Mouse (Mus musculus) megakaryocyte progenitor cell, adult 5-6 weeks (primary cell): Measurements from ENCODE around the gene Tent5b. TPM values are rescaled to one million over a fixed set of nuclear protein-coding genes. Genes with fewer than 3 reads are reported as not detected.

Experiments used
- ATAC-seq: replicated peaks from 2 replicates; pipeline ENCODE4 v1.8.0; 2016; ENCODE audit warnings: mild to moderate bottlenecking, moderate TSS enrichment, inconsistent platforms; ENCODE audit not compliant: poor library complexity
- total RNA-seq, 2 experiments: library from RNA; stranded (forward) in 1 of 2; stranded (reverse) in 1 of 2; fragments of 157-497, 149-512 nt in 1 of 2; fragments of 200-1000 nt in 1 of 2; gene quantifications; 2 replicates each; pipeline versions ENCODE4 v1.2.3 to v1.2.4; 2015 to 2017

The Tent5b gene
- total RNA-seq, 2 experiments from 2014 or later: not detected

DNA sequence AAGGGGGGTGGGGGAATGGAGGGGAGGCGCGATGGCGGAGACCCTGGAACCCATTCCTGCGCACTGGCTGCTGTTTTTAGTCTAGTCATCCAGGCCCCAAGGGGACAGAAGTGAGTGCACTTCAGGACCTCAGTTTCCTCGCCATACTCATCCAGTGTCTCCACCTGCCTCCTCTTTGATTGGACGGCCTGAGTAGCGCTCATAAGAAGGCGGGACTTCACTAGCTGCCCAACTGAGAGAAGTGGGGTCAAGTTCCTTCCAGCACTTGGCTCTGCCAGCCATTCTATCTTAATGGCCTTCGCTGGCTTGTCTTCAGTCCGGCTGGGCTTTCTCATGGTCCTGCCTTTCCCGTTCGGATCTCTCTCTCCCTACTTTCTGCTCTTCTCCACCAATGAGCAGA is 10.8 kb upstream of the Tent5b start:
- ATAC-seq: no peak

DNA sequence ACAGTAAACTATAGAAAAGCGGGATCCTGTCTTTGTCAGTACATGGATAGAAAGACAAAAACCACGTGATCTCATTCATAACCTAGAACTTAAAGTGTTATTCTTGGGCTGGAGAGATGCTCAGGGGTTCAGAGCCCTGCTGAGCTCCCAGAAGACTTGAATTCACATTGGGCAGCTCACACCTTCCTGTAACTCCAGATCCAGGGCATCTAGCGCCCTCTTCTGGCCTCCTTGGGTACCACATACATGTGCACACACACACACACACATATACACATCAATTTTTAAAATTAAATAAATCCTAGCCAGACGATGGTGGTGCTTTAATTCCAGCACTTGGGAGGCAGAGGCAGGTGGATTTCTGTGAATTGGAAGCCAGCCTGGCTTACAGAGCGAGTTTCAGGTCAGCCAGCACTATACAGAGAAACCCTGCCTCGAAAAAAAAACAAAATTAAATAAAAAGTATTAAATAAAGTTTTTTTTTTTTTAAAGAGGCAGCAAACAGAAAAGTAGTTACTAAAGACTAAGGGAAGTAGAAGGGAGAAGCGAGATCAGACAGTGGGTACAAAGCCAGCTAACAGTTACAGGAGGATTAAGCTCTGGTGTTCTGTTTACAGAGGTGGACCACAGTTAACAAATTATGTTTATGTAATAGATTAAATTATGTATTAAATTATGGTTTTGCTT is 8.7 kb upstream of the Tent5b start:
- ATAC-seq: no peak

DNA sequence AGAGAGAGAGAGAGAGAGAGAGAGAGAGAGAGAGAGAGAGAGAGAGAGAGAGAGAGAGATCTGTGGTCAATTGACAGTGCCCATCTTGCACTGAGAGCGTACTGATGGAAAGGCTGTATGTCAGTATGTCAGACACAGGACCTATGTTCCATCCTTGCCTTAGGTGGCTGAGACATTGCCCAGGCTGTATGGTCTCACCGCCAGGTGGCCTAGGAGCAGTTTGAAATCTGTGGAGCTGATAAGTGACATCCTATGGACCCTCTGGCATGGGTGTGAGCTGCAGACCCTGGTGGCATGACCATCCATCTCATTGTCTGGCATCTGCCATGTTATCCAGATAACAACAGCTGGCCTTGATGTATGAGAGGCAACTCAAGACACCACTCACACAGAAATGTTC is 6.1 kb upstream of the Tent5b start:
- no peak for ATAC-seq

DNA sequence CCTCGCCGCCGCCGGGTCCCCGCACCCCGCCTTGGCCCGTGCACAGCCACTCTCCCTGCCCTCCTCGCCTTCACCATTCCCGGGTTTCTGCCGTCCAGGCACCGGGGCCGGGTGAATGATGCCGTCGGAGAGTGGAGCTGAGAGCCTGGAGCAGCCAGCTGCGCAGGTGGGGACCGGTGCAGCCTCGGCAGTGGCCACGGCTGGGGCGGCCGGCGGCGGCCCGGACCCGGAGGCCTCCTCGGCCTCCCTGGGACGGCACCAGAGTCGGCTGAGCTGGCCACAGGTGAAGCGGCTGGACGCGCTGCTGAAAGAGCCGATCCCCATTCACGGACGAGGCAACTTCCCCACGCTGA is 229 bp downstream of the Tent5b start:
- no peak for ATAC-seq

DNA sequence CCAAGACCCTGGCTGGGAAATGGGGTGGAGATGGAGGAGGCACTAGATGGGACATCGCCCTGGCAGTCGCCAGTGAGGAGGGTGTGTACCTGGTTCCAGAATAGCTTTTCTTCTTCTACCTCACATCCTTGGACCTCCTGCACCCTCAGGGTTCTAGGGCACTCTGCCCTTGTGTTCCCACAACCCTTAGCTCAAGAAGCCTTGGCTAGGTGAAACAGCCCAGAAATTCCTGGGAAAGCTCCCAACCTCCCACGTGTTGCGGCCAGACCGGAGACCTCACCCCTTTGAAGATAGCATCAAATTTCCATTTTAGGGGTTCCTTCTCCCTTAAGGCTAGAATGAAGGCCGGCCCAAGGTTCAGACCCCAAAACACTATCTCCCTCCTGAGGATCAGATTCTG is 822 bp downstream of the Tent5b start:
- ATAC-seq: no peak

DNA sequence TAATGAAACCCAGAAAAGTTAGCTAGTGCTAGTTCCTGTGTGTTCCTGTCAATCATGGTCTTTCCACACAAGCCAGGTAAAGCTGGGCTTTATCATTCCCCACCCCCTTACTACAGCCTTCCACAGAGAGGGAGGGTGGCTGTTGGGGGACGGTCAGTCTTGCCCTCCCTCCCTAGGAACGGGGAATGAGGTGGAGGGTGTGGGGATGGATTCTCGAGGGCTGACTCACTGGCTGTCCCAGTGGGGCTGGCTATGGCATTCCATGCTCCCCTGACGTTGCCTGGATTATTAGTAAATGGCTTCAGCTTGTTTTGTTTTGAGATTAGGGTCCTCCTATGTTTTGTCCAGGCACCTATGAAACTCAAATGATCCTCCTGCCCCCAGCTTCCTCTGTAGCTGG is 1.6 kb downstream of the Tent5b start:
- no peak for ATAC-seq

DNA sequence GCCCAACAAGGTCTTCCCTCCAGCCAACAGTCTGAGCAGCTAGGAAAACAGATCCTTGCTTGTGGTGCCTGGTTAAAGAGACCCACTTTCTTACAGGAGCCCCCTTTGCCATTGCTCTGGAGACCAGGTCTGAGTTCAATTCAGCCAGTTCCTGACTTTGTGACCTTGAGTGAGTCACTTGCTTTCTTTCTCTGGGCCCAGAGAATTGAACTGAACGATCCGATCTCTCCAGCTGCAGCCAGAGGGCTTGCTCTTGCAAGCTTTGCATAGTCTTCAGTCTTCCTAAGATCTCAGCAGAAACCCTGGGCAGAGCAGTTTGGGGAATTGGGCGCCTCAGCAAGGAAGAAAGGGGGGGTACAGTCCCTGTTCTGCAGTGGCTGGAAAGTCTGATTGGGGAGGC is 2.5 kb downstream of the Tent5b start:
- ATAC-seq: no peak

DNA sequence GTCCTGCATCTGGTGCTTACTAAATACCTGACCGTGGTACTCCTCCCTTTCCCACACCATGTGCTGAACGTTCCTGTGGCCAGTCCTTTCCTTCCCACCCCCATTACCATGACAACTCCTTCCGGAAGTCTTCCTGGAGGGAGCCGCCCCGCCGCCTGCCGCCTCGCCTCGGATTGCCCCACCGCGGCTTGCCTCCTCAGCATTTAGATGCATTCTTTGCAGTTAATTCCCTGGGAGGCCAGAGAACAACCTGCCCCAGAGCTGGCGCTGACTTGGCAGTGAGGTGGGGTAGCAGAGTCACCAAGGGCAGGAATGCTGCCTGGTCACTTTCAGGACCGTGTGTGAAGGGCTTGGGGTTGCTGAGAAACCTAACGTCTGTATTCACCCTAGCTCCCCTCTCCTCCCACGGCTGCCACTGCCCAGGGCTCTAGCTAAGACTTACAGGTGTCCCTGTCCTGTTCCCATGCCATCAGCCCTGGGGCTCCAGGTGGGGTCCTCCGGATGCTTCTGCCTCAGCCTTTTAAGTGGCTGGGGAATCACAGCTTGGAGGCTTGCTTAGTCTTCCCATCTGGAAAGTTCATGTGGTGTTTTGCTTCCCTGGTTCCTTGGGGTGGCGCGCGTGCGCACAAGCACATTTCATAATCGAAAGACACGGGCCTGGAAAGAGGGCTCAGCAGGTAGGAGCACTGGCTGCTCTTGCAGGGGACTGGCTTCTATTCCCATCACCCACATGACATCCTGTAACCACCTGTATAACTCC is 4.5 kb downstream of the Tent5b start:
- no peak for ATAC-seq

DNA sequence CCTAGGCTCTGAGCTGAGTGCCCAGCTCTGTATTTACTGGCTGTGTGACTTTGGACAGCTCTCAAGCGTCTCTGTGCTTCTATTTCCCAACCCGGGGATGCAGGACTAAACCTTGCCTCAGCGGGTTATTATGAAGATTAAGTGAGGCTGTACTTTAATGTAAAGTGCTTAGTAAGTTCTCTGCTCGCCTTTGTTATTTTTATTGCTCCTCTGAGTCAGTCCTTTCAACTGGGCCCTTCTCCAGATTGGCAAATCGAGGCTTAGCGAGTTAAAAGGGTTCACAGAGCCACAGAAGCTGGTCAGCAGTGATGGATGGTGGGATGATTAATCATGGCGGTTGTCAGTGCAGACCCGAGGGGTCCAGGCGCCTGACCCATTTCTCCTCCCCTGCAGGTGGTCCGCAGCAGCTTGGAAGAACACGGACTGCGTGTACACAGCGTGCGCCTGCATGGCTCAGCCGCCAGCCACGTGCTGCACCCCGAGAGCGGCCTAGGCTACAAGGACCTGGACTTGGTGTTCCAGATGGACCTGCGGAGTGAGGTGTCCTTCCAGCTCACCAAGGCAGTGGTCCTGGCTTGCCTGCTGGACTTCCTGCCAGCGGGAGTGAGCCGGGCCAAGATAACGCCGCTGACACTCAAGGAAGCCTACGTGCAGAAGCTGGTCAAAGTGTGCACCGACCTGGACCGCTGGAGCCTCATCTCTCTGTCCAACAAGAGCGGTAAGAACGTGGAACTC is 5.9 kb downstream of the Tent5b start:
- ATAC-seq: no peak

DNA sequence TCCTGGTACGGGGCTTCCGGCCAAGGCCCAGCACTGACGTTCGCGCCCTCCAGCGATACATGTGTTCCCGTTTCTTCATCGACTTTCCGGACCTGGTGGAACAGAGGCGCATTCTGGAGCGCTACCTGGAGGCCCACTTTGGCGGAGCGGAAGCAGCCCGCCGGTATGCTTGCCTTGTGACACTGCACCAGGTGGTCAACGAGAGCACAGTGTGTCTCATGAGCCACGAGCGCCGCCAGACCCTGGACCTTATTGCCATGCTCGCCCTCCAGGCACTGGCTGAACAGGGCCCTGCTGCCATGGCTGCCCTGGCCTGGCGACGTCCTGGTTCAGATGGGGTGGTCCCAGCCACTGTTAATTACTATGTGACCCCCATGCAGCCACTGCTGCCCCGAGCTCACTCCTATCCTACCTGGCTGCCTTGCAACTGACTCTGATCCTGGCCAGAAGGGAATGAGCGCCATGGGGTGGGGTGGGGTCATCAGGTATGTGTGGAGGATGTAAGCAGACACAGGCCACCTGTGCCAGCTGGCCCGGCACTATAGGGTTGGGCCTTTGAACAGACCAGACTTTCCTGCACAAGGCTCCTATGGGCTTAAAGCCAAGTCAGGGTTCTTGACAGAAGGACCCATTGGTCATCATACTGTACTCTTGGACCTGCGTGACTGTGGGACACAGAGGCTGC is 6.9 kb downstream of the Tent5b start:
- ATAC-seq: no peak

DNA sequence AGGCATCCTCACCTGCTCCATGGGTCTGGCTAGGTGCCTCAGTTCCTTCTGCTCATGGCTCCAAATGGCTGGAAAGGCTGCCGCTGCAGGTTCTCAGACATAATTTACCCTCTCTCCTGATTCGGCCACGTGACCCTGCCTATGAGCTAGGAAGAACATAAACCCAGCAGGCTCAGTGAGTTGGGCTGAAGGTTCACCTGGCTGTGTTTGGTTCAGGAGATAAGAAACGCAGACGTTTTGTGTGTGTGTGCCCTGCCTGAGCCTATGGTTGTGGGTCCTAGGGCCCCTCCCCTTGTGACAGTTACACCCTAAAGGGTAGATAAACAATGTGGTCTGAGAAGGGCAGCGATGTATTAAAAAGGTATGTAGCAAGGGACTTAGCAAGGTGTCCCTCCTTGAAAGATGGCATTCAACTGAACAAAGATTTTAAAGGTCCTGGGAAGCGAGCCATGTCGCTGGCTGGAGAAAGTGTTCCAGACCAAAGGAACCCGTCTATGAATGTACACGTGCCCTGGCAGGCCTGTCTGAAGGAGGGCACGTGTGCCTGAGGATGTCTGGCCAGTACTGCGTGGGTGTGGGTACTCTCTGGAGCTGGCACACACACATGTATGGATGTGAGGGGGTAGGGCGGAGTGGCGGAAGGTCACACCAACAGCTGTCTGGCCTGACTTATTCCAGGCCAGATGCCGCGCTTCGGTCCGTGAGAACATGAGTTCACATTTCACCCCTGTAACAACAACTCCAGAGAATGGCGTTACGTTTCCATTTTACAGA is 8.9 kb downstream of the Tent5b start:
- ATAC-seq: peak; percentile 59

DNA sequence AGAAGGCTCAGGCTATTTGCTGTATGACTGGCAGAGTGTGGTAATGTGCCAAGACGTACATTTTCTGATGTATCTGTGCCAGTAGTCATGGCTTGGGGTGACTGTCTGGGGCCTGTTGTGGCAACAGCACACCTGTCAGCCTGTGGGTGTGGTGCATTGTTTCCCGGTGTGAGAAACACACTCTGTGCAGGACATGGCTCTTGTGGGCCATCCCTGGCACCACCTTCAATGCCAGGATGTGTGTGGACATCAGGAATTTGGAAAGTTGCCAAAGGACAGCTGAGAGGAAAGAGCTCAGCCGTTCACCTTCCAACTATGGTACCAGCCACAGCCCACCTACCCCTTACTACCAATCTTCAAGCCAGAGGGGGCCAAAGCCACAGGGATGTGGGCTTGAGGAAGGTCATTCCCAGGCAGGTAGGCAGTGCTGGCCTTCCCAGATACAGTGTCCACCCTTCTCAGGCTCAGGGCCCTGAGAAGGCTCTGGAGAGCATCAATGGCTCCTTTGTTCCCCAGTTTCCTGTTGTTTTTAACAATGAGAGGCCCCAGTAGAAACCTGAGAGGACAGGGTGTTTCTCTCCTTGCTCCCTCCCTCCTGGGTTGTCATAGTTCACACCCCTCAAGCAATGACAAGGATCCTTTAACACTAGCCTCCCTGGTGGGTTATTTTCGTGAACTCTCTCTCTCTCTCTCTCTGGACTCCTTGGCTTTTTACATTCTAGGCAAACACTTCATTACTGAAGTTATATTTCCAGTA is 9.7 kb downstream of the Tent5b start:
- no peak for ATAC-seq

DNA sequence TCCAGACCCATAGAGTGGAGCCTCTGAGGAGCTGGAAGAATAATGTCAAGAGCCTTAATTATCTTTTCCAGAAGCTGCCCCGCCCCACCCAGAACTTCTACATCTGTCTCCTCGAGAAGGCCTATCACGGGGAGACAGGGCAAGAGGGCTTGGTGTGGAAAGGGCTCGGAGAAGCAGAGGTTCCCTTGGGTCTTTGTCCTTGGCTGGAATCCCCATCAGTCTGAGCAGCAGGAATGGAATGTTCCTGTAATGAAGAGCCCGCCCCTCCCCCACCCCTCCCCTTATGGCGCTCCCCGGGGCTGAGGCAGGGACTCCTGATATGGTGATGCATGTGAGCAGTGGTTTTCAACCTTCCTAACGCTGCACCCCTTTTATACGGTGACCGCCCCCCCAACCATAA is 11.9 kb downstream of the Tent5b start:
- no peak for ATAC-seq

DNA sequence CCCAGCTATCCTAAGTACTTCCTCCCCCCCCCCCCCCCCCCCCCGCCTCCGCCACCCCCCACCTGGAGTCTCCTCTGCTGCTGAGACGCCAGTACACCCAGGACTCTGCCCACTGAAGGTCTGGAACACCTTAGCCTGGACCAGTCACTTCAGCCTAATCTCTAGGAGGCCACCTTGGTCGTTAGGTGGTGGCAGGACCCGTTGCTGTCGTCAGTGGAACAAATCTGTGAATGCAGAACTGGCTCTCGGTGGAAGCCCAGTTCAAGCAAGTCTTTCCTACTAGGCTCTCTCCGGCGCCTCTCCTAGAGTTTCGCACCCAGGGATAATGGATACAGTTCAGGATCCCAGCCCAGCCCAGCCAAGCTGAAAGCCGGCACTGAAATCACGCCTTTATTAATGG is 14.0 kb downstream of the Tent5b start:
- peak; percentile 23 for ATAC-seq

DNA sequence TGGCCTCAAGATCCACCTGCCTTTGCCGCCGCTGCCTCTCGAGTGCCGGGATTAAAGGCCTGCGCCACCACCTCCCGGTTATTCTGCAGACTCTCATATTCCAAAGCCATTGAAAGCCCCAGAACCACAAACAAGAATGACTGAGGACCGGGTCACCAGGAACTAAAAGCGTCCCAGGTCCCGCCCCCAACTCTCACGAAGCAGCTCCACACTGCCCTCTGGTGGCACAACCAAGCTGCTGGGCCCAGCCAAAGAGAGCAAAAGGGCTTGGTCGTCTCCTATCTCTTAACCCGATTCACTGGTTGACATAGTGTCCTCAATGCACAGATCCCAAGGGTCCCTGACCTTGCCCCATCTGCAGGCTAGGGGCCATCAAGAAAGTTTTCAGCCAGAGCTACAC is 14.5 kb downstream of the Tent5b start:
- peak; percentile 85 for ATAC-seq

DNA sequence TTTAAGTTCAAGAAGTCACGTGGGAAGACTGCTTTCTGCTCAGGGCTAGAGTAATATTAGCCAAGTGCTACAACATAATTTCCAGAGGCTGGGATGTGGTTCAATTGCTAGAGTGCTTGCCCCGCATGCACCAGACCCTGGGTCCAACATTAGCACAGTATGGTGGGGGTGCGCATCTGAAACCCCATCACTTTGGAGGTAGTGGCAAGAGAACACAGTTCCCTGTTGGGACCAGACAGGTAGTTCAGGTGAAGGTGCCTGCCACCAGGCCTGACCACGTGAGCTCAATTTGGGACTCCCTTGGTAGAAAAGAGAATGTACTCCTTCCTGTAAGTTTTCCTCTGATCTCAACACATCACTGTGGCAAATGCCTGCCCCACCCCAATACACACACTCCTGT is 14.9 kb downstream of the Tent5b start:
- no peak for ATAC-seq

DNA sequence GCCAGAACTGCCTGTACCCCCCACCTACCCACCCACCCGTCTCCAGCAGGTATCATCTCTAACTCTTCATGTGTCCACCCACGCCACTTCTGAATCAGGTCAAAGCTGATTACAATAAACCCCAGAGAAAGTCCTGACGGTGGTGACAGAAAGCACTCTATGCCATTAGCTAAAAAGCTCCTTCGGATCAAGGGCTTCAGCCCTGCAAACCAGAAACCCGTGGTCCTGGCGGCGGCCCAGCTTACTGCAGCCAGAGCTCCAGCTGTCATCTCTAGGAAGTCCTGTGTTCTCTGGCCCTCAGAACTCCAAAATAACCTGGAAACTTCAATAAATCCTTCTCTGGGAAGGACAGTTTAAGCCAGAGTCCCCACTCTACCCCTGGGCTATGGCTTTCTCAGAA is 15.8 kb downstream of the Tent5b start:
- no peak for ATAC-seq

DNA sequence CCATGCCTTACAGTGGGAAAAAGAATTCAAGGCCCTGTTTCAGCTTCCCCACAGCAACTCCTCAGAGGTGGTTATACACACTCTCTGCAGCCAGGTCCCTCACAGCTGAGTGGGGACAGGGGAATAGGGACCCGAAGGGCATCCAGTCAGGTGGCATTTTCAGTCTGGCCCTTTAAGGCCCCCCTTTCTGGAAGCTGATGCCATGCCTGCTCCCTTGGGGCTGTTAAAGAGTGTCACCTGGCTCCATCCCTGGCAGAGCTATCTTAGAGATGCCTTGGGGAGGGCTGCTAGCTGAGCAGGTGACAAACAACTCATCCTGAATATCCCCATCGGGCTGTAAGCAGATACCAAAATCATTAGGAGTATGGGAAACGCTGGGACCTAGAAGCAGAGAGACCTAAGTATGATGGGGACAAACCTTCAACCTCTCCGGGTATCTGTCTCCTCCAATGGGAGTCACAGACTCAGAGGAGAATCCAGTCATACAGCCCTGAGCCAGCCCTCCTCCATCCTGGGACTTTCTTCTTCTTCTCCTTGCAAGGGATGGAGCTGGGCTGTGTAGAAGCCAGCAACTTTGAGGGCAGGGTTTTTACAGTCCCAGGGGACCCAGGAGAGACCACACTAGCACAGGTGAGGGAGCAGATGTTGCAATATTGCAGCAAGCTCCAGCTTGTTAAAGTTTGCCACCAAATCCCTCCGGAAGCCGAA is 17.0 kb downstream of the Tent5b start:
- no peak for ATAC-seq

DNA sequence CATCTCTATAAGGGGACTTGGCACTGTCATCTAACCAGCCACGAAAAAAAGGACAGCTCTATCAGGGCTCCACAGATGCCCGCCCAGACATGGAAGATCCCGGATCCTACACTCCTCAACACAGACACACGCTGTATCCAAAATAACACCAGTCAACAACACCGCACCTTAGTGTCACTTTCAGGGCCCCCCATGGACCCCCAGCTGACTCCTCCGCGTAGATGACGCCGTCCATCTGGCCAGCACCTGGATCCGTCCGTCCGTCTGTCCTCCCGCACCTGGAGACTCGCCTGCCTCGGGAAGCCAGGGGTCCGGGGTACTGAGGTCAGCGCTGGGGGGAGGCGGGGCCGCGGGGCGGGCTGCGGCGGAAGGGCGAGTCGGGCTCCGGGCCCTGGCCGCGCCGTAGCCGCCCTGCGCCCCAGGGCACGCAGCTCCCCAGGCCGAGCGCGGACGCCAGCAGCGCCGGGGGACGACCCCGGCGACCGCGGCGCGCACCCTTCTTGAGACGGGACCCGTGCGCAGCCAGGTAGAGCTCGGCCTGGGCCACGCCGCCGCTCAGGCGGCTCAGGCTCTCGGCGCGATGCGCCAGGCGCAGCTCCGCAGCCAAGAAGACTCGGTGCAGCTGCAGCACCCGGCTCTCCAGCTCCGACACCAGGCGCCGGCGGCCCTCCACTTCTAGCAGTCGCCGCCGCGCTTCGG is 17.7 kb downstream of the Tent5b start:
- ATAC-seq: no peak
